Mouse (Mus musculus) kidney, adult 11 months (tissue): ENCODE data around the gene Rapgef4.
A peak's percentile ranks its signal among the peaks of the same experiment; 100 is the strongest.

Source experiments
- DNase-seq: peaks from one replicate; pipeline ENCODE4 v3.0.0; 2022

Rapgef4 gene

DNA sequence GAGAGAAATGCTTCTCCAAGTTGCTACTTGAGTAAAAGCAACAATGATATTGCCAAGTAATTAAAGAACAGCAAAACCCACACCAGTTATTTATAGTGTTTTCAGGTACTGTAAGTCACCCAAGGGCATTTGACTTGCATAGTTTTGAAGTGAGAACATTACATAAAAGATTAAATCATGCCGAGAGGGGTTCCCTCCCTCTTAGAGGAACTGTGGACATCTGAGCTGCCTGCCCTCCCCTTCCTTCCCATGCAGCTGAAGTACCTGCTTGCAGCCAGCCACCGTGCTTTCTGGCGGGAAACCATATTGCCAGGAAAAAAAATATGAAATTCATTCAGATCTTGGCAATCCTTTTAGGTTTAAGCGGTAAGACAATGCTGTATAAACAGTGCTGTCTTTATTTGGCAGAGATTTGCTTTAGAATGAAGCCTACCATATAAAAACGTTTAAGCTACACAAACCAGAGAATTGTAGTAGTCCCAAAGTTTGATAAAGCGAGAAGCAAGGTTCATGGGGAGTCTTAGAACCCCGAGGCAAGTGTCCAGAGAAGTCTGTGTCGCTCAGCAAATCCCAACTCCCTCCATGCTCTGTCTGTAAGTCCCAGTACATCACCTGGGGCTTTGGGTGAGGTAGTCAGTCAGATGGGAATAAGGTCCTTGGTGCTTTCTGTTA, 174.2 kb downstream of the Rapgef4 start:
- DNase-seq: no peak

- no peak for DNase-seq
Observed at GRCm38 (mm10) chr2:72156484-72156883, 175.4 kb downstream of the Rapgef4 start.

GRCm38 (mm10) chr2:72157561-72157960, 176.5 kb downstream of the Rapgef4 start:
- DNase-seq: no peak

DNA sequence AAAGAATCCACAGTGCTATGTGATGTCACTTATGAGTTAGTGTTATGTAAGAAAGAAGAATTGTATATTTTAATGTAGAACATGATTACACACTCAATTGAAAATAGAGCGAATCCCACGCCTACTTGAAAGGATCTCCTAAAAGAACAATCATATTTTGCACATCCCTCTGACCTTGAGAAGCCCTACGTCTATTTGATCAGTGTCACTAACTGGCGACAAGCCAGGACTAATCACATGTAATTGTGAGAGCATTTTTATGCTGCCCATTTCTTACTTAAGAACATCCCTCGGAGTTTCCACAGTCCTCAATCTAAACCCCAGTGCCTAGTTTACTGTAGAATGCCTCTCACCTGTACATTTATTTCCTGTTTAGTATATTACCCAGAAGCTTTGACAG, 177.0 kb downstream of the Rapgef4 start:
- no peak for DNase-seq

DNA sequence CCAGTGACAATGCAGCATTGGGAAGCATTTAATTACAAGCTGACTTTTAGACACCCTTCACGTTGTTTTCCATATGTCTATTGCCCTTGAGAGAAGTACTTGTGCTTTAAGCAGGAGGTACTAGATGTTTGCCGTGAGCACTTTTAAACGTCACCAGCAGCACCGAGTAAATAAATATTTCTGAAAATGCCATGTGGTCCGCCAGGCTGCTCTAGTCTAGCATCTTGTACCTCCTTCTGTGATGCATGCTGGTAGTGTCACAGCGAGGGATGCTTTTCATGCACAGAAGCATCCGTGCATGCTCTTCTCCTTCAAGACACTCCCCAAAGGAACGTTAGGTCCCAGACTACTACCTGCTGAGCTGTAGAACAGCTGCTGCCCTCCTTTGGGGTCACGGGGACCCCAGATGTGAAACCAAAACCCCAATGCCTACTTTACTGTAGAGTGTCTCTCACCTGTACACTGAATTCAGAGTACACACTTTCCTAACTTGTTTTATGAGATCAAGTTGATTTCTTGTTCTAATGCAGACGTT, 177.7 kb downstream of the Rapgef4 start:
- no peak for DNase-seq

DNA sequence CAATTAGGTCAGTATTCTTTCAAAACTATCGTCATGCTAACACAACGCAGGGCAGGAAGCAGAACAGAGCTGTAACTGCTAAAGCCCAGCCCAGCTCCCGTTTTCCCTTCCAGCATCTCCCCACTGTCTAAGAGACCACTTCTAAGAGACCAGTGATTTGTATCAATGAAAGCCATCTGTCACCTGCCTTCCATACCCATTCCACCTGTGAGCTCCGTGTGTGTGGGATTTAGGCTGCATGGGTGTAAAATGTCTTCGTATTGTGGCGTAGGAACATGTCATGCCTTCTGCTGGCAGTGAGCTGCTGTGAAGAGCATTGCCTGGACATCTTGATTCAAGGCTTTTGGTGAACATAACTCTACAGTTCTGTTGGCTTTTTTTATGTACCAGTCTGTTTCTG, 178.2 kb downstream of the Rapgef4 start:
- DNase-seq: no peak

DNA sequence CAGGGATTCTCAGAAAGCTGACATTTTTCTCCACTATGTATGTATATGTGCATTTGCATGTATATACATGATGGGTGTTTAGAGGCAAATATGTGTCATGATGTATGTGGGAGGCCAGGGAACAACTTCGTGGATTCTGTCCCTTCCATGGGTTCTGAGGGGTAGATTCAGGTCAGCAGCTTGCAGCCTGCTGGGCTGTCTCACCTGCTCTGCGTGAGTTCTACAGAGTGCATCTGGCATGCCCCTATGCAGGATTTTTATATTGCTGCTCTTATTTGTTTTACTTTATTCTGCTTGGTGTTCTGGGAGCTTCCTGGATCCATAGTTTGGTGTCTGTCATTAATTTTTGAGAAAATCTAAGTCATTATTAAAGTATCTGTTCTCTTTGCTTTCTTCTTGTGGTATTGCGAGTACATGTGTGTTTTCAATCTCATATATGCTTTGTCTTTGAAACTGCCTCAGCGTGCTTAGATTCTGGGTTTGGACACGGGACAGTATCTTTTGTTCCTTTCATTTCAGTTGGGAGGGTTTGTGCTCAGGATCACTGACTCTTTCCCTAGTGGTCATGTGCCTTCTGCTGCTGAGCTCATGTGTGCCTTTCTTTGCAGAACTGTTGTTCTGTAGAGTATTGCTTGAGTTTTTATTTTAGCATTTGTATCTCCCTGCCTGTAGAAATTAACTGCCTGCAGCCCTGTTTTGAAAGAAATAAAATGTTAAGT, 184.3 kb downstream of the Rapgef4 start:
- no peak for DNase-seq

DNA sequence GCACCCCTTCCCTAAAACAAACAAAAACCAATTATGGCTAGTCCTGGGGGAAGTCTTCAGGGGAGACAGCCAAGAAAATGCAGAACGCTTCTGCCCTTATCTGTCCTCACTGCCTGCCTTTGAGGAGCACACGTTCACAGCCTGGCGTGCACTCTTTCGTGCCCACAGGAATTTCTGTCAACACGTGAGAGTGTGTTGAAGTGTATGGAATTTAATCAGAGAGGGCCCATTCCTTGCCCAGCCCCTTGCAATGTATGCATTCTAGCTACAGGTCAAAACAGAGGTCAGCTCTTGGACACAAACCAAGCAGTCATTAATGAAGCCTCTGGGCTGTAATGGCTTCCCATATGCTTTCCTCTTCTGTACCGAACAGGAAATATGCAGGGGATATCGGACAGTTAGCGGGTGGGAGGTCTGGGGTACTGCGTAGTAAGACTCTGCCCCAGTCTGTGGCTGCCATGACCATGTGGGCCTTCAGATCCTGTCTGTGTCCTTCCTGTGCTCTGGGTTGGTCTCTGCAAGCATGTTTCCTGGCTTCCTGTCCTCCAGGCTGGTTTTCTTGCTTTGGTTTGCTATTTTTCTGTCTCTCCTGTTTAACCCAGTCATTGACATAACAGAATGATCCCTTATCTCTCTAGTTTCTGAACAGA, 188.5 kb downstream of the Rapgef4 start:
- no peak for DNase-seq

DNA sequence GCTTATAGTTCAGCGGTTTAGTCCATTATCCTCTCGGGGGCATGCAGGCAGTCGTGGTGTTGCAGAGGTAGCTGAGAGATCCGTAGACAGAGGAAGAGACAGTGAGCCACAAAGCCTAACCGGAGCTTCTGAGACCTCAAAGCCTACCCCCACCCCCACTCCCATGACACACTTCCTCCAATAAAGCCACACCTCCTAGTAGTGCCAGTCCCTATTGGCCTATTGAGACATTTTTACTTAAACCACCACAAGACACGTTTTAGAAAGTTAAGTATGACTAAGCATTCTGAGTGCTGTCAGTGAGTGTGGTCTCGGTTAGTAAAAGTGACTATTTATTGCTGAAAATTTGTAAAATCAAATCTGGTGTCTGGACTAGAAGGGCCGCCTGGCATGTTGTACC, 189.5 kb downstream of the Rapgef4 start:
- no peak for DNase-seq

DNA sequence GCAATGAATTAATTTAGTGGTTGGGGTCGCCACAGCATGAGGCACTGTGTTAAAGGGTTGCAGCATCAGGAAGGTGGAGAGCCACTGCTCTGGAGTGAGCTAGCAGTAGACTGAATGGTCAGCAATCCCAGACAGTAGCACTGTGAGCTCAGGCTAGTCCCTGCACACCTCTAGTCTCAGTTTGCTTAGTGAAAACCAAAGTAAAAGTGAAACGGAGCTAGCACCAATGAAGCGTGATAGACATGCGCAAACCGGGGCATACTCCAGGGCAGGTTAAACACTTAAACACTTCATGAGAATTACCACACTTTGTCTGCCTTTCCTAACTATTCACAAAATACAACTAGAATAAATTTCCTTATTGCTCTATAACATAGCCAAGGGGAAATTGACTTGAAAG, 190.2 kb downstream of the Rapgef4 start:
- DNase-seq: no peak

DNA sequence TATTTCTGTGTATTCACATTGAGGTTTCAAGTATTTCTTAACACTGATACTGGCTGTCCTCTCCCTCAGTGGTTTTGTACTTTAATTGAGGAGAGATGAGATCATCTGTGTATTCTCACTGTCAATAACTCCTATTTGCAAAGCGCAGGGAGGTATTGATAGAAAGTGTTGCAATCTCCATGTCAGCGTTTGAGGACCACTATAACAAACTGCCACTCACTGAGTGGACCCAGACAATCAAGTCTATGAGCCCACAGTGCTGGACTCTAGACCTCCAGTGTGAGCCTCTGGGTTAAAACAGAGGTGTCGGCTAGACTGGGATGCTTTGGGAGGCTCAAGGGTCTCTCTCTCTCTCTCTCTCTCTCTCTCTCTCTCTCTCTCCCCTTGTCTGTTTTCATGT, 192.0 kb downstream of the Rapgef4 start:
- DNase-seq: no peak

- DNase-seq: no peak
Observed at GRCm38 (mm10) chr2:72173844-72174243, 192.8 kb downstream of the Rapgef4 start.

GRCm38 (mm10) chr2:72175536-72175935, 194.5 kb downstream of the Rapgef4 start:
- no peak for DNase-seq

DNA sequence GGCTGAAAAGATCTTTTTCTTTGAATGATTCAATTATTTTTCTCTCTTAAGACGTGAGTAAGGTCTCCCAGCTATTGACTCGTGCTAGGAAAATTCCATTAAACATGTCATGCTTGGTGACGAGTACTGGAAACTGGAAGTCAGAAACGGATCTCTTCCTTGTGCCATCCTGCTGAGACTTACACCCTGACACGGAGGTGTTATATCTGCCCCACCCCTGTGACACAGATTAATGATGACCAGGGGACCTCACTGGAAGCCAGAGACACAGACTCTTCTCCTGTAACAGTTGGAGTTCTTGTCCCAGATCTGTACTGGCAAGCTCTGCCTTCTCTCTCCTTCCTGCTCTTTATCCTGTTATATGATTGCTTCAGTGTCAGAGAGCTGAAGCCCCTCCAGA, 194.9 kb downstream of the Rapgef4 start:
- peak; percentile 26 for DNase-seq

GRCm38 (mm10) chr2:72177214-72178023, 196.4 kb downstream of the Rapgef4 start:
- DNase-seq: no peak

DNA sequence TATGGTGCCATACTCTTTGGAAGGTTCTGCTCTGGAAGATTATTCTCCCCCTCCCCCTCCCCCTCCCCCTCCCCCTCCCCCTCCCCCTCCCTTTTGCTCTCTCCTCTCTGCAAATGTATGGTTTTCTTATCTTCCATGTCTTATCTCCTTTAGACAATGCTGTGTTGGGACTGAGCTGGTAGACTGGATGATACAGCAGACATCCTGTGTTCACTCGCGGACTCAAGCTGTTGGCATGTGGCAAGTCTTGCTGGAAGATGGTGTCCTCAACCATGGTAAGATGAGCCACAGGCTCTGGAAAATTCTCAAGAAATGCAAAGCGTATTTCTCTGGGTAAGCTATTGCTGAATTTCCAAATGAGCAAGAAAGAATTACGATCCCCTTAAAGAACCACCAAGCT, 197.0 kb downstream of the Rapgef4 start:
- DNase-seq: no peak

- no peak for DNase-seq
Observed at GRCm38 (mm10) chr2:72178515-72178914, 197.5 kb downstream of the Rapgef4 start.

DNA sequence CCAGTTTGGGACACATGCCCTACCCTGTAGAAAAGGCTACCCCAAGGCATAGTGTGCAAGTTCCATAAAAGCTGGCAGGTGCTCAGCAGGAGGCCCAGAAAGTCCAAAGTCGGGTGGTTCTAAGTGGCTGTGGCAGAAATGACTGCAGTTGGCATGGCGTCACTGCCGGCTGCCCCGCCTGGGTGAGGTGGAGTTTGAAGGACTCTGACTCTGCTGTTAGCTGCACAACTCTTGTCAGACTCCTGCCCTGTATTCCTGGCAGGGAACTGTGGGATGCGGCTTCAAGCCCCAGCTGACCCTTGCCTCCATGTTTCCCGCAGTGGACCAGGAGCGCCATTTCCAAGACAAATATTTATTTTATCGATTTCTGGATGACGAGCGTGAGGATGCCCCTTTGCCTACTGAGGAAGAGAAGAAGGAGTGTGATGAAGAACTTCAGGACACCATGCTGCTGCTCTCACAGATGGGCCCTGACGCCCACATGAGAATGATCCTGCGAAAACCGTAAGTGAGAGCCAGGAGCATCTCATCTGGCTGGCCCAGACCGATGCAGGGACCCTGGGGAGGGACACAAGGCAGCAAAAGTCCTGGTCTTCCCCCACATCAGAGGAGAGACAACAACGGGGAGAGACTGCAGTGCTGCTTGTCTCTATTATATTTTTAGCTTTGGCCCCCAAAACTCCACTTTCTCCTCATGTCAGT, 198.7 kb downstream of the Rapgef4 start:
- peak; percentile 41 for DNase-seq

GRCm38 (mm10) chr2:72181443-72181842, 200.4 kb downstream of the Rapgef4 start:
- DNase-seq: no peak

- DNase-seq: no peak
Observed at GRCm38 (mm10) chr2:72183751-72184150, 202.7 kb downstream of the Rapgef4 start.

DNA sequence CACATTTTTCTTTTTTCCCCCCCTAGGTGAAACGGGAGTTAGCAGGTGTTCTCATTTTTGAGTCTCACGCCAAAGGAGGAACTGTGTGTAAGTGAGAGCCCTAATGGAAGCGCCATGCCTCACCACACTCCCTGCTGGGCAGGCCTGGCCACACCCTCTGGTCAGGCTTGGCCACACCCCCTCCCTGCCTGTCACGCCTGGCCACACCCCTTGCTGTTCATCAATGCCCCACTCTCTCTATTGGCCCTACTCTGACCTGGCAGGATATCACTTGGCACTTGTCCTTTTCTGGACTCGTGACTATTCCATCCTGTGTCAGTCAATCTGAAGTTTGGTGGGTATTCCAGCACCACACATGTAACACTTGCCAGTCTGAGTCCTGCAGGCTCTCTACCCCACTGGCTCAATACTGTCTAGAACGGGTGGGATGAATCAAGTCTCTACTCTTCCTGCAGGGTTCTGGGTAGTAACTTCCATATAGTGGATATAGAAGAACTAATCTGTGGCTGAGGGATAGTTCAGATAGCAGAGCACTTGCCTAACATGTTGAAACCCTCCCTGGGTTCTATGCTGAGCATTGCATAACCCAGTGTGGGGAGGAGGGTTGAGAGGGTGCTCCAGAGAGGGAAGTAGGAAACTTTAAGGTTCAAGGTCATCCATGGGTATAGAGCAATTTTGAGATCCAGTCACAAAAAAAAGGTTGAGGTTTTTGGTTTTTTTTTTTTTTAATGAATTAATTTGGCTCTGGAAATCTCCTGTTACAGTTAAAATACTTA, 215.3 kb downstream of the Rapgef4 start:
- DNase-seq: no peak

- no peak for DNase-seq
Observed at GRCm38 (mm10) chr2:72197026-72197425, 216.0 kb downstream of the Rapgef4 start.
